Mouse (Mus musculus) activated CD4-positive, CD25-positive, alpha-beta regulatory T cell (primary cell): ENCODE measurements around the gene Xndc1. TPM values are rescaled to one million over a fixed set of nuclear protein-coding genes. Genes with fewer than 3 reads are reported as not detected.

Source experiments
- polyA plus RNA-seq, 2 experiments: library from polyadenylated mRNA; unstranded; fragments of 100-300 nt; shearing (Covaris generic); gene quantifications; one replicate each; pipeline ENCODE4 v1.2.1; 2017

Xndc1 gene
- 10 to 100 TPM; 16.1 to 23.3 TPM for polyA plus RNA-seq

DNA sequence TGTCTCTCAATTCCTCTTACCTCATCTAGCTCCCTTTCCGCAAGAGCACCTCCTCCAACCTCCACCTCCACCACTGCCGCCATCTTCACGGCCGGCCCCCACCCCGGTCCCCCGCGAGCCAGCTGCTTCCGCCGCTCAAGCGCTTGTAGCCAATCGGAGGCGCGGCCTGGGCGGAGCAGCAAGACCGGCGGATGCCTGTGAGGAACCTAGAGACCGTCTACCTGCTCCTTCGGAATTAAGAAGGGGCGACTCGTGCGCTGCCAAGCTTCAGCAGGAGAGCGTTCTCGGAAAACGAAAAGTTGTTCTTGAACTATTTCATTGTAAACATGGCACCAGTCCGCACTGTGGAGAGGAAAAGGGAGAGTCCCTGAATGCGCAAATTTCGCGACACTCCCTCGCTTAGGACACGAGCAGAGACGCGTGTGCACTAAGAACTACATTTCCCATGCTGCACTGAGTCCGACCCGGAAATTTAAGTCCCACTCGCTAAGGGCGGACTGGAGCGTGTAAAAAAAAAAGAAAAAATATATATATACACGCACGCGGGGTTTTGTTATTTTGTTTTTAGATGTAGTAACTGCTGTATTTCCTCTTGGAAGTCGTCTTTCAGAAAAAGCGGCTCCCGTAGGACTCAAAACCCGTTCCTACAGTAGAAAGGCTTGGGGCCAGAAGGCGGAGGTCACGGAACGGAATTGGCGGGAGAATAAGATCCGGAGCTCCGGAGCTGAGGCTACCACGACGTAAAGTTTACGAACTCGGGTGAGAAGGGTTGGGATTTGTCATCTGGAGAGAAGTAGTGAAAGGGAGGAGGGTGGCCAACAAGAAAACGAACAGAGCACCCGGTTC, at the start of gene Xndc1, which contains the start of the genes Rnf121 and Xntrpc:
Gene Xndc1 (plus strand): TSS at position 466 of the 846 bp plus-strand sequence.
Gene Rnf121 (minus strand): TSS at position 424 of the 846 bp plus-strand sequence.
Gene Xntrpc (plus strand): TSS at position 668 of the 846 bp plus-strand sequence.

GRCm38 (mm10) chr7:102018590-102018989, 46.7 kb upstream of the Xndc1 start, which contains the start of gene Il18bp:
TSS of gene Il18bp (minus strand) at chr7:102018690.

DNA sequence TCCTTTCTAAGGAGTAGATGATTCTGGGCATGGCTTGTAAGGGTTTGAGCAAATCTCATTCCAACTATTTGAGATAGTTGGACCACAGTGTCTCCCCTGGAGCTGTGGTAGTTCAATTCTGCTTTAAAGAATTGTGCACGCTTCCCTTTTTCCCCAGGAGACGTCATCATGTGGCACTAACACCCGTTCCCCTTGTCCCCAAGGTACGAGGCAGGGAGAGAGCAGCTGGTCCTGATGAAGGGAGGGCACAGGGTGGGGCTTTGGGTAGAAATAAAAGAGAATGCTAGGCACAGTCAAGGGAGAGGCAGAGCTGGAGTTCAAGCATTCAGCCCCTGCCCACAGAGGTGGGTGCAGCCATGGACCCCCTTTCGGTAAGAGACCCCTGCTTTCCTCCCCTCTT, 17.5 kb downstream of the Xndc1 start, which contains the start of gene Trpc2:
Gene Trpc2 (plus strand): TSS at position 301 of the 400 bp plus-strand sequence.

GRCm38 (mm10) chr7:102101487-102101886, 36.2 kb downstream of the Xndc1 start, which contains the start of gene Art1:
TSS of gene Art1 (plus strand) at chr7:102101743.

DNA sequence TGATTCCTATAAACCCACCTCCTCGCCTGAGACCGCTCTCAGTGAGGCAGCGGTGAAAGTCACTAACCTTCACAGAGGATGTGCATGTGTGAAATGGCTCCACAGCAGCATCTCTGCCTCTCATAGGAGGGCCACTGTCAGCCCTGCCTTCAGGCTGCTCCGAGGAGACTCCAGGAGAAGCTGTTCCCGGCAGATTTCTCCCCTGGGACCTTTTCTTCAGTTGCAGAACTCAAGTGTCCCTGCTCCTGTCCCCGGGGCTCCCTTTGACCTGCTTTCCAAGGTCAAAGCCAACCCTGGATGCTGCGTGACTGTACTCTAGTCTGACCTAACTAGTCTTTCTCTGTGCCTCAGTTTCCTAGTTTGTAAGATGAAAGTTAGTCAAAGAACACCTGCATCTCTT, 43.9 kb downstream of the Xndc1 start, which contains the start of gene Art5:
Gene Art5 (minus strand): TSS at position 319 of the 400 bp plus-strand sequence.

GRCm38 (mm10) chr7:102116579-102117331, 51.4 kb downstream of the Xndc1 start, which contains the start of gene Chrna10:
TSS of gene Chrna10 (minus strand) at chr7:102116828.

Other genes with a start within 250 kb of the Xndc1 start
- not detected for gene Phox2a, start 247.2 kb upstream of the Xndc1 start, polyA plus RNA-seq
- gene Inppl1, start 227.3 kb upstream of the Xndc1 start, polyA plus RNA-seq, result 10 to 100 TPM in 1 of 2 experiments, 1 to 10 TPM in 1; 6.7 to 11.4 TPM
- gene Folr2, start 208.3 kb upstream of the Xndc1 start, polyA plus RNA-seq, result 1 to 10 TPM in 1 of 2 experiments, not detected in 1; 2.1 TPM
- gene Anapc15, start 201.8 kb upstream of the Xndc1 start, polyA plus RNA-seq, result 10 to 100 TPM; 45.9 to 56.1 TPM
- not detected for gene Folr1, start 194.7 kb upstream of the Xndc1 start, polyA plus RNA-seq
- gene Lamtor1, start 159.6 kb upstream of the Xndc1 start, polyA plus RNA-seq, result 100 to 1,000 TPM; 139 to 151 TPM
- gene Tomt, start 159.2 kb upstream of the Xndc1 start, polyA plus RNA-seq, result under 1 TPM; 0.84 to 0.94 TPM
- gene Lrrc51, start 131.6 kb upstream of the Xndc1 start, polyA plus RNA-seq, result 1 to 10 TPM; 1.1 to 4.6 TPM
- 100 to 1,000 TPM in 1 of 2 experiments, 10 to 100 TPM in 1; 67.5 to 112 TPM for gene Numa1, start 131.4 kb upstream of the Xndc1 start, polyA plus RNA-seq
- gene Il18bp, start 46.8 kb upstream of the Xndc1 start, polyA plus RNA-seq, result 1 to 10 TPM; 6.6 to 8.5 TPM
- 10 to 100 TPM; 20.2 to 22.0 TPM for gene Rnf121, start within 50 bp of the Xndc1 start, polyA plus RNA-seq
- gene Xntrpc, start 202 bp downstream of the Xndc1 start, polyA plus RNA-seq, result under 1 TPM; 0.25 to 0.70 TPM
- gene Trpc2, start 17.6 kb downstream of the Xndc1 start, polyA plus RNA-seq, result under 1 TPM in 1 of 2 experiments, not detected in 1; 0.10 TPM
- gene Art1, start 36.2 kb downstream of the Xndc1 start, polyA plus RNA-seq, result under 1 TPM in 1 of 2 experiments, not detected in 1; 0.41 TPM
- gene Art5, start 44.0 kb downstream of the Xndc1 start, polyA plus RNA-seq, result 1 to 10 TPM in 1 of 2 experiments, under 1 TPM in 1; 0.67 to 2.5 TPM
- not detected for gene Chrna10, start 51.3 kb downstream of the Xndc1 start, polyA plus RNA-seq
- 10 to 100 TPM; 23.6 to 25.2 TPM for gene Nup98, start 144.7 kb downstream of the Xndc1 start, polyA plus RNA-seq
- gene Pgap2, start 144.7 kb downstream of the Xndc1 start, polyA plus RNA-seq, result 10 to 100 TPM; 33.8 to 47.5 TPM
- 100 to 1,000 TPM; 350 to 377 TPM for gene Rhog, start 190.5 kb downstream of the Xndc1 start, polyA plus RNA-seq
- 10 to 100 TPM; 61.4 to 81.9 TPM for gene Stim1, start 202.3 kb downstream of the Xndc1 start, polyA plus RNA-seq